Mouse (Mus musculus) MEL (cell line): ENCODE data around the gene Cep89. TPM values are rescaled to one million over a fixed set of nuclear protein-coding genes. Genes with fewer than 3 reads are reported as not detected.

Experiments
- DNase-seq: peaks from one replicate; pipeline ENCODE4 v3.0.0; 2011; ENCODE audit warnings: low read depth, low spot score
- H3K27ac ChIP-seq: 2 replicates; pipeline ENCODE4 v1.5.1; 2012; ENCODE audit warnings: low read depth, mild to moderate bottlenecking, control low read depth, low read length, moderate library complexity; ENCODE audit not compliant: control insufficient read depth
- H3K27me3 ChIP-seq, 2 experiments: fragments of 150-350 bp in 1 of 2; sonication (generic) in 1 of 2; 2 replicates each; pipeline ENCODE4 v1.6.1; 2012; ENCODE audit warnings: low read length in 2 of 2, mild to moderate bottlenecking in 2 of 2, improper control_type of control experiment in 1 of 2, moderate library complexity in 1 of 2; ENCODE audit not compliant: insufficient read depth in 2 of 2, control insufficient read depth in 1 of 2
- H3K36me3 ChIP-seq, 2 experiments: 2 replicates each; pipeline ENCODE4 v1.6.1; 2012 to 2014; ENCODE audit warnings: low read length in 2 of 2, improper control_type of control experiment in 1 of 2, inconsistent platforms in 1 of 2, mild to moderate bottlenecking in 1 of 2; ENCODE audit not compliant: insufficient read depth in 2 of 2, control insufficient read depth in 1 of 2
- H3K4me1 ChIP-seq, 2 experiments: fragments of 150-350 bp in 1 of 2; sonication (generic) in 1 of 2; 2 replicates each; pipeline ENCODE4 v1.6.1; 2012; ENCODE audit warnings: low read length in 2 of 2, improper control_type of control experiment in 1 of 2, mild to moderate bottlenecking in 1 of 2; ENCODE audit not compliant: insufficient read depth in 2 of 2, control insufficient read depth in 1 of 2
- H3K4me3 ChIP-seq, 2 experiments: fragments of 150-350 bp in 1 of 2; sonication (generic) in 1 of 2; 2 replicates each; pipeline ENCODE4 v1.5.1; 2012; ENCODE audit warnings: low read depth in 2 of 2, low read length in 2 of 2, mild to moderate bottlenecking in 2 of 2, moderate library complexity in 2 of 2, control low read depth in 1 of 2, improper control_type of control experiment in 1 of 2; ENCODE audit not compliant: control insufficient read depth in 1 of 2, insufficient read depth in 1 of 2
- H3K79me2 ChIP-seq: 2 replicates; pipeline ENCODE4 v1.6.1; 2012; ENCODE audit warnings: mild to moderate bottlenecking, low read length, moderate library complexity; ENCODE audit not compliant: control insufficient read depth, poor library complexity, insufficient read depth
- H3K9ac ChIP-seq: 2 replicates; pipeline ENCODE4 v1.6.1; 2012; ENCODE audit warnings: low read depth, mild to moderate bottlenecking, control low read depth, low read length, moderate library complexity; ENCODE audit not compliant: control insufficient read depth, poor library complexity, severe bottlenecking
- H3K9me3 ChIP-seq: fragments of 150-350 bp; sonication (generic); replicated peaks from 2 replicates; pipeline ENCODE4 v1.6.1; 2012; ENCODE audit warnings: mild to moderate bottlenecking, low read length, improper control_type of control experiment, moderate library complexity; ENCODE audit not compliant: insufficient read depth
- BHLHE40 ChIP-seq: IDR thresholded peaks from 2 replicates; pipeline ENCODE4 v1.6.1; 2012; ENCODE audit warnings: low read depth, mild to moderate bottlenecking, inconsistent platforms, low read length, improper control_type of control experiment, borderline replicate concordance
- CHD1 ChIP-seq: IDR thresholded peaks from 2 replicates; pipeline ENCODE4 v1.6.1; 2012; ENCODE audit warnings: low read depth, mild to moderate bottlenecking, inconsistent platforms, low read length, improper control_type of control experiment
- CHD2 ChIP-seq: IDR thresholded peaks from 2 replicates; pipeline ENCODE4 v1.6.1; 2011; ENCODE audit warnings: low read length, improper control_type of control experiment
- CTCF ChIP-seq, 3 experiments: IDR thresholded peaks in 2 of 3; conservative IDR thresholded peaks in 1 of 3; 2 replicates each; pipeline ENCODE4 v1.5.1; 2011 to 2012; ENCODE audit warnings: low read length in 3 of 3, low read depth in 2 of 3, mild to moderate bottlenecking in 2 of 3, improper control_type of control experiment in 1 of 3, inconsistent platforms in 1 of 3, mixed read lengths in 1 of 3, moderate library complexity in 1 of 3; ENCODE audit not compliant: control insufficient read depth in 1 of 3, insufficient read depth in 1 of 3, poor library complexity in 1 of 3, severe bottlenecking in 1 of 3
- EP300 ChIP-seq, 2 experiments: IDR thresholded peaks; 2 replicates each; pipeline ENCODE4 v1.6.1; 2011; ENCODE audit warnings: improper control_type of control experiment in 2 of 2, low read length in 2 of 2, low read depth in 1 of 2, mild to moderate bottlenecking in 1 of 2
- ETS1 ChIP-seq: IDR thresholded peaks from 2 replicates; pipeline ENCODE4 v1.6.1; 2012; ENCODE audit warnings: low read depth, mild to moderate bottlenecking, inconsistent platforms, low read length, improper control_type of control experiment, moderate library complexity
- HCFC1 ChIP-seq: IDR thresholded peaks from 2 replicates; pipeline ENCODE4 v1.6.1; 2012; ENCODE audit warnings: low read depth, mild to moderate bottlenecking, inconsistent platforms, low read length, improper control_type of control experiment, moderate library complexity
- JUND ChIP-seq: IDR thresholded peaks from 2 replicates; pipeline ENCODE4 v1.6.1; 2011; ENCODE audit warnings: low read depth, mild to moderate bottlenecking, improper control_type of control experiment, low read length
- MAFK ChIP-seq: IDR thresholded peaks from 2 replicates; pipeline ENCODE4 v1.6.1; 2011; ENCODE audit warnings: low read depth, mild to moderate bottlenecking, low read length, improper control_type of control experiment, borderline replicate concordance
- MAZ ChIP-seq: IDR thresholded peaks from 2 replicates; pipeline ENCODE4 v1.6.1; 2012; ENCODE audit warnings: low read depth, mild to moderate bottlenecking, inconsistent platforms, low read length, improper control_type of control experiment
- MEF2A ChIP-seq: IDR thresholded peaks from 2 replicates; pipeline ENCODE4 v1.6.1; 2014; ENCODE audit warnings: low read depth, mild to moderate bottlenecking, inconsistent platforms, low read length, improper control_type of control experiment; ENCODE audit not compliant: poor library complexity, insufficient replicate concordance, severe bottlenecking; ENCODE audit errors: extremely low read depth
- MXI1 ChIP-seq: IDR thresholded peaks from 2 replicates; pipeline ENCODE4 v1.6.1; 2011; ENCODE audit warnings: mild to moderate bottlenecking, low read depth, low read length, improper control_type of control experiment
- MYC ChIP-seq: IDR thresholded peaks from 2 replicates; pipeline ENCODE4 v1.6.1; 2011; ENCODE audit warnings: low read depth, mild to moderate bottlenecking, low read length, improper control_type of control experiment, moderate library complexity
- NRF1 ChIP-seq: IDR thresholded peaks from 2 replicates; pipeline ENCODE4 v1.6.1; 2014; ENCODE audit warnings: low read depth, mild to moderate bottlenecking, inconsistent platforms, low read length, improper control_type of control experiment, moderate library complexity; ENCODE audit not compliant: poor library complexity, insufficient read depth, severe bottlenecking
- POLR2AphosphoS2 ChIP-seq: IDR thresholded peaks from 2 replicates; pipeline ENCODE4 v1.6.1; 2011; ENCODE audit warnings: low read length, improper control_type of control experiment
- POLR2AphosphoS5 ChIP-seq: IDR thresholded peaks from 2 replicates; pipeline ENCODE4 v1.6.1; 2012; ENCODE audit warnings: low read depth, borderline replicate concordance, mild to moderate bottlenecking, inconsistent platforms, low read length, moderate library complexity, mixed read lengths
- SIN3A ChIP-seq: IDR thresholded peaks from 2 replicates; pipeline ENCODE4 v1.6.1; 2012; ENCODE audit warnings: low read length, improper control_type of control experiment, inconsistent platforms
- TBP ChIP-seq: IDR thresholded peaks from 2 replicates; pipeline ENCODE4 v1.8.0; 2011; ENCODE audit warnings: low read depth, low read length, improper control_type of control experiment
- TCF12 ChIP-seq: IDR thresholded peaks from 2 replicates; pipeline ENCODE4 v1.6.1; 2014; ENCODE audit warnings: low read depth, mild to moderate bottlenecking, inconsistent platforms, low read length, improper control_type of control experiment, moderate library complexity
- UBTF ChIP-seq: IDR thresholded peaks from 2 replicates; pipeline ENCODE4 v1.6.1; 2012; ENCODE audit warnings: low read depth, mild to moderate bottlenecking, inconsistent platforms, low read length, improper control_type of control experiment, moderate library complexity, borderline replicate concordance; ENCODE audit not compliant: insufficient read depth
- ZKSCAN1 ChIP-seq: IDR thresholded peaks from 2 replicates; pipeline ENCODE4 v1.6.1; 2012; ENCODE audit warnings: low read depth, mild to moderate bottlenecking, inconsistent platforms, low read length, improper control_type of control experiment, moderate library complexity
- ZMIZ1 ChIP-seq: IDR thresholded peaks from 2 replicates; pipeline ENCODE4 v1.6.1; 2012; ENCODE audit warnings: low read depth, mild to moderate bottlenecking, inconsistent platforms, low read length, improper control_type of control experiment, moderate library complexity
- ZNF384 ChIP-seq: IDR thresholded peaks from 2 replicates; pipeline ENCODE4 v1.6.1; 2012; ENCODE audit warnings: low read depth, mild to moderate bottlenecking, inconsistent platforms, low read length, improper control_type of control experiment
- polyA plus RNA-seq, 2 experiments: library from polyadenylated mRNA; stranded (reverse) in 1 of 2; unstranded in 1 of 2; fragments of >175 nt in 1 of 2; fragments of >200 nt in 1 of 2; gene quantifications; 2 replicates each; pipeline versions ENCODE4 v1.2.1 to v1.2.4; 2012; ENCODE audit warnings: low replicate concordance in 2 of 2, low read depth in 1 of 2; ENCODE audit not compliant: insufficient read length in 2 of 2, insufficient read depth in 1 of 2, missing spikeins in 1 of 2
- total RNA-seq: library from RNA; depleted of rRNA; stranded (reverse); fragments of 300-350 nt; gene quantifications from 2 replicates; pipeline ENCODE4 v1.2.3, GENCODE M21; 2012

The Cep89 gene
- total and polyA plus RNA-seq, 3 experiments = 15.8 to 44.5 TPM; not detected in 1

DNA sequence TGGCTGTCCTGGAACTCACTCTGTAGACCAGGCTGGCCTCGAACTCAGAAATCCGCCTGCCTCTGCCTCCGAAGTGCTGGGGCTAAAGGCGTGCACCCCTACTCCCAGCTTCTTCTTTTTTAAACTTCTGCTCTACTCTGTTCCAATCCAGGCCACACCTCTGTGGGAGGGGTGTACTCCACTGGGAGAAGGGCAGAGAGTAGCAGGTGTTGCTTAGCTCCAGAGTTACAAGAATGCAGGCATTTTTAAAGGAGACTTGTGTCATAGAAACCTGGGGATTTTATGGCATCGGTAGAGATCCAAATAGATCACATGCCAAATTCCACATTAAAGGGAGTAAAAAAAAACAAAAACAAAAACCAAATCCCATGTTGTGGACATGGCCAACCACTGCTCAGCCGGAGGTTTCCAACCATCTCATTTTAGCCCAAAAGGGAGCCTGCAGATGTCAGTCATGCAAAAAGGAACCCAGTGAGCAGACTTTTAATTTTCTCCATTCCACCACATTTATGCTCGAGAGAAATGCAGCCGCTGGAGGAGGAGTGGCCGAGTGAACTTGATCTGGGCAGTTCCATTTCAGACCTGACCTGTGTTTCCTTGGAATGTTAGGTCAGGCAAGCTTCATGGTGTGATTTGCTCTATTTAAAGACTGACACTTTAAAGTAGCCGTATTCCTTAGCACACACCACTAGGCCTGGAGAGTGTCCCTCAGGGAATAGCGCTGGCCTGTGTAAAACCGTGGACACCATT lies 31.5 kb upstream of the Cep89 start:
- no peaks in the 10 kb centered on the region for H3K4me1 ChIP-seq
- no peak overlapping the region for H3K4me3 ChIP-seq
- H3K36me3 ChIP-seq = no peaks in the 10 kb centered on the region
- no peak overlapping the region for H3K27ac ChIP-seq
- no peaks in the 10 kb centered on the region; a peak in 2 of 4 replicates for H3K27me3 ChIP-seq
- no peak for TF ChIP-seq MEF2A
- TF ChIP-seq POLR2AphosphoS2 = no peak
- TF ChIP-seq ZKSCAN1 = no peak
- TF ChIP-seq ZMIZ1 = no peak
- no peak for TF ChIP-seq TCF12
- no peak for TF ChIP-seq HCFC1
- TF ChIP-seq MAZ = no peak
- TF ChIP-seq ETS1 = no peak
- no peak for TF ChIP-seq UBTF
- no peak for TF ChIP-seq EP300 (IDR thresholded peaks at IDR 0.05; ENCODE audit: low read depth in 1 of 2, low read length in 2 of 2)
- TF ChIP-seq MXI1 = no peak
- TF ChIP-seq TBP = no peak
- TF ChIP-seq CTCF (IDR thresholded peaks at IDR 0.05 in 2 of 3, conservative IDR thresholded peaks at IDR 0.05 in 1 of 3; ENCODE audit: control insufficient read depth in 1 of 3, insufficient read depth in 1 of 3, low read depth in 2 of 3, low read length in 3 of 3, poor library complexity in 1 of 3, severe bottlenecking in 1 of 3) = no peak
- TF ChIP-seq NRF1 = no peak
- no peak for TF ChIP-seq BHLHE40
- no peak for TF ChIP-seq POLR2AphosphoS5
- no peak for TF ChIP-seq ZNF384
- TF ChIP-seq CHD1 = no peak
- no peak for TF ChIP-seq SIN3A
- TF ChIP-seq JUND = no peak
- no peaks in the 10 kb centered on the region for H3K9me3 ChIP-seq
- no peak overlapping the region for H3K9ac ChIP-seq
- H3K79me2 ChIP-seq = no peaks in the 10 kb centered on the region
- DNase-seq = peak; percentile 17

DNA sequence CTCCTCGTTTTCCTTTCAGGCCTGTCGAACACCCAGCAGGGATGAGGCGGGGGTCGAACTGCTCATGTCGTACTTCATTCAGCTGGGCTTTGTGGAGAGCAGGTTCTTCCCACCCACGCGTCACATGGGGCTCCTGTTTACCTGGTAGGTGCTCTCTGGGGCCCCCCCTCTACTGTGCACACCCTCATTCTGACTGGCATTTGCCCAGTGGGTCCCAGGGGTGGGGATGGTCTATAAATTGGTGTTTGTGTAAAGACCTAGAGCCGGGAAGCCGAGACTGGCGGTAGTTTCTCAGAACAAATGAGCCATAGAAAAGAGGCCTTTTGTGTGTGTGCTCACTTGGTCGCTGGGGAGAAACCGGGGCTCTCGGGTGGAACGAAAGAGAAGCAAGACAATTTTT lies 25.7 kb upstream of the Cep89 start:
- TF ChIP-seq TCF12 = no peak
- no peak for TF ChIP-seq CHD2
- TF ChIP-seq MAFK = no peak
- no peak for TF ChIP-seq MYC
- no peak for TF ChIP-seq ZMIZ1
- H3K36me3 ChIP-seq = peaks cover 0 to 13% of the 10 kb centered on the region in 2 experiments; a peak in 2 of 4 replicates
- H3K9ac ChIP-seq = no peak overlapping the region
- no peak overlapping the region for H3K27ac ChIP-seq
- H3K4me1 ChIP-seq = peaks cover 7 to 18% of the 10 kb centered on the region in 2 experiments
- no peak overlapping the region for H3K4me3 ChIP-seq
- H3K79me2 ChIP-seq = no peaks in the 10 kb centered on the region
- no peaks in the 10 kb centered on the region for H3K9me3 ChIP-seq
- no peak for DNase-seq
- H3K27me3 ChIP-seq = no peaks in the 10 kb centered on the region; a peak in 1 of 4 replicates
